Mouse (Mus musculus) small intestine, adult 10 weeks (tissue): Measurements from ENCODE around the gene Sorcs3. TPM values are rescaled to one million over a fixed set of nuclear protein-coding genes. Genes with fewer than 3 reads are reported as not detected.

Experiments
- polyA plus RNA-seq: library from polyadenylated mRNA; stranded (reverse); fragments of 350-450 nt; fragmentation: Illumina TruSeq; extraction: RNeasy Lipid Tissue Mini Kit (QIAGEN cat#74804); gene quantifications from one replicate; pipeline ENCODE4 v1.2.3, GENCODE M21; 2014; ENCODE audit warnings: low replicate concordance

Sorcs3 gene
- not detected for polyA plus RNA-seq

GRCm38 (mm10) chr19:48205929-48206814 is at the start of gene Sorcs3:
Gene Sorcs3, plus strand, starts transcription at chr19:48206025.

